Mouse (Mus musculus): ENCODE measurements at regions not wholly inside any gene's neighbourhood (a gene's known extent, or its start where the extent isn't known, plus 50 kb on each side); places are given as distances from the start of the nearest gene placed in this dataset.

GRCm38 (mm10) chr3:156465601-156466000, 96.0 kb upstream of the Negr1 start:
- 82% methylated on average over 5 of the region's 5 CpGs for WGBS
- TF ChIP-seq CTCF (IDR thresholded peaks at IDR 0.05; ENCODE audit: low read depth, low read length) (no peak), POLR2A (IDR thresholded peaks at IDR 0.05; ENCODE audit: extremely low read depth, insufficient read depth, low read length) (no peak)
- Histone ChIP-seq H3K4me3 (ENCODE audit: insufficient read depth, low read depth, low read length) (no peak overlapping the region), H3K36me3 (ENCODE audit: control insufficient read depth, insufficient read depth, low read length) (no peaks in the 10 kb centered on the region), H3K27me3 (ENCODE audit: control insufficient read depth, insufficient read depth, low read length) (no peaks in the 10 kb centered on the region), H3K27ac (replicated peaks; ENCODE audit: insufficient read depth, low read depth, low read length) (no peak overlapping the region), H3K4me1 (ENCODE audit: control insufficient read depth, insufficient read depth, low read length) (no peaks in the 10 kb centered on the region), H3K79me2 (ENCODE audit: control insufficient read depth, insufficient read depth, low read length) (no peaks in the 10 kb centered on the region), H3K9ac (ENCODE audit: low read depth, low read length) (no peak overlapping the region)
- DNase-seq (ENCODE audit: extremely low read depth, low read depth, low spot score) = no peak

GRCm38 (mm10) chr3:156472665-156473064, 88.9 kb upstream of the Negr1 start:
- no peak for DNase-seq (ENCODE audit: extremely low read depth, low read depth, low spot score)
- TF ChIP-seq POLR2A (IDR thresholded peaks at IDR 0.05; ENCODE audit: extremely low read depth, insufficient read depth, low read length) = no peak
- TF ChIP-seq CTCF (IDR thresholded peaks at IDR 0.05; ENCODE audit: low read depth, low read length) = no peak
- 91% methylated on average over 4 of the region's 4 CpGs for whole genome bisulfite sequencing

More at GRCm38 (mm10) chr3:156472665-156473064, 88.9 kb upstream of the Negr1 start:
- Histone ChIP-seq H3K27me3 (ENCODE audit: control insufficient read depth, insufficient read depth, low read length) (no peaks in the 10 kb centered on the region), H3K79me2 (ENCODE audit: control insufficient read depth, insufficient read depth, low read length) (no peaks in the 10 kb centered on the region), H3K4me1 (ENCODE audit: control insufficient read depth, insufficient read depth, low read length) (no peaks in the 10 kb centered on the region), H3K27ac (replicated peaks; ENCODE audit: insufficient read depth, low read depth, low read length) (no peak overlapping the region), H3K4me3 (ENCODE audit: insufficient read depth, low read depth, low read length) (no peak overlapping the region), H3K36me3 (ENCODE audit: control insufficient read depth, insufficient read depth, low read length) (no peaks in the 10 kb centered on the region), H3K9ac (ENCODE audit: low read depth, low read length) (no peak overlapping the region)

All from liver, adult 2 months (tissue).